30 mouse cellular contexts compared by ENCODE assay signal in genomic region chr6:122663596-122664206, GRCm38 (mm10). TPM values are rescaled to one million over a fixed set of nuclear protein-coding genes. Genes with fewer than 3 reads are reported as not detected.
DNase-seq lines count a peak whose midpoint lies in the region; ATAC-seq and TF ChIP-seq lines count a peak whose summit lies in the region.
"Had no signal": no experiment of that assay in that cellular context is flagged by ENCODE, and none has a peak within 500 bp of the region (broad histone marks: within the 10 kb centered on the region; RNA-seq: fewer than 3 reads in every experiment).

No protein-coding gene starts in this region.

- 0 out of 2 replicates have a peak overlapping the region, but pooled peaks have one; percentile 13 for H3K4me2 ChIP-seq in liver, embryonic 13.5 days
- H3K4me2 ChIP-seq in liver, postnatal 0 days (ENCODE audit: low read depth, low read length) = no peak overlapping the region
- H3K4me2 ChIP-seq: embryonic facial prominence, embryonic 12.5 days; hindbrain, embryonic 15.5 days; midbrain, embryonic 12.5 days had no signal

- H3K9me3 ChIP-seq in liver, embryonic 13.5 days (replicated peaks) = no peaks in the 10 kb centered on the region
- no peaks in the 10 kb centered on the region for H3K9me3 ChIP-seq in liver, postnatal 0 days (ENCODE audit: low read length)
- H3K9me3 ChIP-seq: embryonic facial prominence, embryonic 12.5 days; hindbrain, embryonic 15.5 days; midbrain, embryonic 12.5 days had no signal

- TF ChIP-seq EP300 in liver, postnatal 0 days (IDR thresholded peaks at IDR 0.05; ENCODE audit: low read depth) = no peak

- 39% methylated on average over 14 of the region's 14 CpGs for WGBS in liver, embryonic 13.5 days (ENCODE audit: insufficient replicate concordance)
- 42% methylated on average over 14 of the region's 14 CpGs for WGBS in liver, postnatal 0 days (ENCODE audit: insufficient replicate concordance)

- no peak overlapping the region for H3K27ac ChIP-seq in liver, embryonic 13.5 days
- no peak overlapping the region for H3K27ac ChIP-seq in liver, postnatal 0 days (ENCODE audit: low read depth)
- H3K27ac ChIP-seq: embryonic facial prominence, embryonic 12.5 days; hindbrain, embryonic 15.5 days; layer of hippocampus, adult 2 months; midbrain, embryonic 12.5 days had no signal

- peaks cover 5% of the 10 kb centered on the region for H3K27me3 ChIP-seq in liver, embryonic 13.5 days
- H3K27me3 ChIP-seq in liver, postnatal 0 days (ENCODE audit: insufficient read depth, low read length) = 0 out of 2 replicates have a peak, but pooled peaks cover 3% of the 10 kb centered on the region

- H3K4me1 ChIP-seq in liver, embryonic 13.5 days (replicated peaks) = no peaks in the 10 kb centered on the region
- H3K4me1 ChIP-seq in liver, postnatal 0 days (ENCODE audit: insufficient read depth) = peaks cover 5% of the 10 kb centered on the region
- H3K4me1 ChIP-seq: embryonic facial prominence, embryonic 12.5 days; hindbrain, embryonic 15.5 days had no signal

- no peak overlapping the region for H3K4me3 ChIP-seq in liver, embryonic 13.5 days (replicated peaks)
- H3K4me3 ChIP-seq in liver, postnatal 0 days (ENCODE audit: low read depth, low read length) = no peak overlapping the region
- H3K4me3 ChIP-seq: embryonic facial prominence, embryonic 12.5 days; hindbrain, embryonic 15.5 days; layer of hippocampus, adult 2 months; midbrain, embryonic 12.5 days had no signal

- no peaks in the 10 kb centered on the region for H3K36me3 ChIP-seq in liver, embryonic 13.5 days
- no peaks in the 10 kb centered on the region for H3K36me3 ChIP-seq in liver, postnatal 0 days (replicated peaks; ENCODE audit: insufficient read depth, low read length)
- H3K36me3 ChIP-seq: embryonic facial prominence, embryonic 12.5 days; hindbrain, embryonic 15.5 days; midbrain, embryonic 12.5 days had no signal

- no peak for TF ChIP-seq CTCF in liver, postnatal 0 days (IDR thresholded peaks at IDR 0.05; ENCODE audit: low read depth)

- no peak for ATAC-seq in liver, embryonic 13.5 days (ENCODE audit: low read depth)
- no peak for ATAC-seq in liver, postnatal 0 days

- peak; percentile 11 for DNase-seq in heart, adult 11 months
- no peak for DNase-seq in heart, postnatal 4 days
- DNase-seq in liver, embryonic 13.5 days = no peak
- DNase-seq in liver, postnatal 0 days = no peak
- peak; percentile 82 for DNase-seq in ZHBTc4 (ENCODE audit: low read depth, low spot score)
- peak; percentile 83 for DNase-seq in yolk sac, embryonic 10.5 days (ENCODE audit: low spot score)
- no peak for DNase-seq in right cerebral cortex, postnatal 14 days
- no peak for DNase-seq in heart, postnatal 14 days
- DNase-seq: cerebellum, adult 9-11 months; gastrocnemius, postnatal 36 days; heart, postnatal 36 days had no signal

- intact Hi-C loops in heart, postnatal 14 days (cut with DNase I) = loop anchor here (10.0 kb wide), 1 partner anchor 211 kb away; the partner anchor contains the start of gene Necap1

- no peak overlapping the region for H3K9ac ChIP-seq in liver, embryonic 13.5 days
- H3K9ac ChIP-seq in liver, postnatal 0 days (replicated peaks) = no peak overlapping the region
- H3K9ac ChIP-seq: embryonic facial prominence, embryonic 12.5 days; hindbrain, embryonic 15.5 days; midbrain, embryonic 12.5 days had no signal

RNA-seq across cellular contexts. Expression of gene Dppa3, which starts 37.5 kb away (rescaled TPM):
- not detected for total RNA-seq in heart, postnatal 4 days (2021)
- polyA plus RNA-seq in liver, embryonic 13.5 days (2015; fragmentation: Nextera tagmentation; extraction: Ambion mirVana) = not detected in 2 replicates
- 0.16 TPM in 1 of 2 replicates, not detected in the other for polyA plus RNA-seq in liver, postnatal 0 days (2015; fragmentation: Nextera tagmentation; extraction: Ambion mirVana)
- not detected for total RNA-seq in heart, postnatal 14 days (2021)
- total RNA-seq: adrenal gland, postnatal 36 days; gastrocnemius, adult 18-20 months; gastrocnemius, postnatal 36 days; heart, adult 8-10 months; heart, postnatal 36 days; layer of hippocampus, adult 2 months; layer of hippocampus, postnatal 25 days; left cerebral cortex, postnatal 10 days; liver, adult 2 months; megakaryocyte progenitor cell, adult 5-6 weeks; MEL; monocyte, adult 5-6 weeks; neutrophil, adult 5-6 weeks had no signal
- polyA plus RNA-seq: cortical plate, adult 2 months; embryonic facial prominence, embryonic 12.5 days; forebrain, embryonic 11.5 days; hindbrain, embryonic 15.5 days; intestine, embryonic 14.5 days; limb, embryonic 11.5 days; liver, adult 2 months; midbrain, embryonic 12.5 days; small intestine, adult 2 months had no signal

RNA-seq across cellular contexts. Expression of gene Nanog, which starts 43.6 kb away (rescaled TPM):
- under 1 TPM; 0.38 to 0.41 TPM for total RNA-seq in heart, postnatal 4 days (2021)
- polyA plus RNA-seq in liver, embryonic 13.5 days (2015; fragmentation: Nextera tagmentation; extraction: Ambion mirVana) = not detected in 2 replicates
- polyA plus RNA-seq in liver, postnatal 0 days (2015; fragmentation: Nextera tagmentation; extraction: Ambion mirVana) = not detected in 2 replicates
- not detected for total RNA-seq in heart, postnatal 14 days (2021)
- total RNA-seq: adrenal gland, postnatal 36 days; gastrocnemius, adult 18-20 months; gastrocnemius, postnatal 36 days; heart, adult 8-10 months; heart, postnatal 36 days; layer of hippocampus, adult 2 months; layer of hippocampus, postnatal 25 days; left cerebral cortex, postnatal 10 days; liver, adult 2 months; megakaryocyte progenitor cell, adult 5-6 weeks; MEL; monocyte, adult 5-6 weeks; neutrophil, adult 5-6 weeks had no signal
- polyA plus RNA-seq: liver, adult 2 months; small intestine, adult 2 months had no signal

RNA-seq across cellular contexts. Expression of gene Gdf3, which starts 53.8 kb away (rescaled TPM):
- total RNA-seq in heart, postnatal 4 days (2021) = not detected
- 5.4 and 5.6 TPM in 2 replicates for polyA plus RNA-seq in liver, embryonic 13.5 days (2015; fragmentation: Nextera tagmentation; extraction: Ambion mirVana)
- polyA plus RNA-seq in liver, postnatal 0 days (2015; fragmentation: Nextera tagmentation; extraction: Ambion mirVana) = 0.47 and 1.0 TPM in 2 replicates
- total RNA-seq in heart, postnatal 14 days (2021) = not detected
- total RNA-seq: adrenal gland, postnatal 36 days; gastrocnemius, adult 18-20 months; gastrocnemius, postnatal 36 days; heart, adult 8-10 months; heart, postnatal 36 days; layer of hippocampus, adult 2 months; layer of hippocampus, postnatal 25 days; left cerebral cortex, postnatal 10 days; liver, adult 2 months had no signal
- polyA plus RNA-seq: cortical plate, adult 2 months; embryonic facial prominence, embryonic 12.5 days; midbrain, embryonic 12.5 days; small intestine, adult 2 months had no signal

Comparison
In these comparisons a context has a peak if more than half of its experiments do, and no peak if none do; other contexts are left out.
1. DNase-seq: peak in heart, adult 11 months (single experiment), ZHBTc4 (single experiment) and yolk sac, embryonic 10.5 days (single experiment); none in heart, postnatal 4 days (single experiment), liver, embryonic 13.5 days (single experiment), liver, postnatal 0 days (single experiment), right cerebral cortex, postnatal 14 days (single experiment) and heart, postnatal 14 days (0 of 2).